ENCODE assay signal across 18 mouse cellular contexts in genomic region chr19:56944211-56944610, GRCm38 (mm10).
DNase-seq lines count a peak whose midpoint lies in the region; ATAC-seq and TF ChIP-seq lines count a peak whose summit lies in the region.
"Had no signal": no experiment of that assay in that cellular context is flagged by ENCODE, and none has a peak within 500 bp of the region (broad histone marks: within the 10 kb centered on the region; RNA-seq: fewer than 3 reads in every experiment).

No protein-coding gene starts in this region.

- intact Hi-C loops in gastrocnemius, adult 2 months (cut with DNase I) = no loop called here
- intact Hi-C loops in gastrocnemius, postnatal 36 days (cut with DNase I) = no loop called here

- 0 out of 2 replicates have a peak, but pooled peaks cover 7% of the 10 kb centered on the region for H3K4me1 ChIP-seq in intestine, embryonic 14.5 days (replicated peaks; ENCODE audit: control insufficient read depth, insufficient read depth, low read length)
- H3K4me1 ChIP-seq in kidney, postnatal 0 days (replicated peaks; ENCODE audit: insufficient read depth, low read length) = peaks cover 4% of the 10 kb centered on the region; the same call in 1 of the 2 replicates
- H3K4me1 ChIP-seq: embryonic facial prominence, embryonic 13.5 days; neural tube, embryonic 12.5 days had no signal

- no peak for TF ChIP-seq CTCF in gastrocnemius, adult 2 months (IDR thresholded peaks at IDR 0.05)
- TF ChIP-seq CTCF in kidney, postnatal 0 days (IDR thresholded peaks at IDR 0.05; ENCODE audit: low read depth) = no peak

- no peak overlapping the region for H3K4me3 ChIP-seq in gastrocnemius, adult 2 months
- no peak overlapping the region for H3K4me3 ChIP-seq in intestine, embryonic 14.5 days (ENCODE audit: low read depth, low read length)
- no peak overlapping the region for H3K4me3 ChIP-seq in kidney, postnatal 0 days (replicated peaks; ENCODE audit: low read depth, low read length)
- H3K4me3 ChIP-seq: embryonic facial prominence, embryonic 13.5 days; heart, embryonic 13.5 days; midbrain, embryonic 13.5 days; neural tube, embryonic 12.5 days had no signal

- H3K27me3 ChIP-seq in intestine, embryonic 14.5 days (replicated peaks; ENCODE audit: control insufficient read depth, insufficient read depth, low read length) = no peaks in the 10 kb centered on the region
- H3K27me3 ChIP-seq in kidney, postnatal 0 days (ENCODE audit: insufficient read depth, low read length) = no peaks in the 10 kb centered on the region
- H3K27me3 ChIP-seq: embryonic facial prominence, embryonic 13.5 days; heart, embryonic 13.5 days; midbrain, embryonic 13.5 days; neural tube, embryonic 12.5 days had no signal

- H3K9me3 ChIP-seq in intestine, embryonic 14.5 days (ENCODE audit: control insufficient read depth, low read length) = no peaks in the 10 kb centered on the region
- H3K9me3 ChIP-seq in kidney, postnatal 0 days (replicated peaks; ENCODE audit: low read length) = no peaks in the 10 kb centered on the region
- H3K9me3 ChIP-seq: heart, embryonic 13.5 days; midbrain, embryonic 13.5 days; neural tube, embryonic 12.5 days had no signal

- no peak overlapping the region for H3K4me2 ChIP-seq in intestine, embryonic 14.5 days (ENCODE audit: low read length)
- H3K4me2 ChIP-seq in kidney, postnatal 0 days (ENCODE audit: low read length) = no peak overlapping the region
- H3K4me2 ChIP-seq: embryonic facial prominence, embryonic 13.5 days; heart, embryonic 13.5 days; midbrain, embryonic 13.5 days; neural tube, embryonic 12.5 days had no signal

- DNase-seq in gastrocnemius, adult 2 months = no peak
- no peak for DNase-seq in gastrocnemius, postnatal 36 days
- DNase-seq in intestine, embryonic 14.5 days (ENCODE audit: low spot score) = no peak
- DNase-seq in kidney, adult 18-20 months = peak; percentile 42
- peak; percentile 86 for DNase-seq in kidney, postnatal 0 days (ENCODE audit: low spot score)
- no peak for DNase-seq in ovary, postnatal 10 days (ENCODE audit: low spot score)
- DNase-seq in ovary, adult 18-20 months (ENCODE audit: low spot score) = no peak
- DNase-seq in cerebellum, postnatal 36 days = no peak
- DNase-seq: cerebellum, adult 9-11 months; heart, postnatal 4 days; liver, postnatal 0 days; thymus, postnatal 14 days had no signal

- H3K27ac ChIP-seq in gastrocnemius, adult 2 months = peak overlapping the region; percentile 43
- H3K27ac ChIP-seq in intestine, embryonic 14.5 days (ENCODE audit: low read depth) = peak overlapping the region; percentile 51
- peak overlapping the region; percentile 58 for H3K27ac ChIP-seq in kidney, postnatal 0 days
- H3K27ac ChIP-seq: embryonic facial prominence, embryonic 13.5 days; heart, embryonic 13.5 days; midbrain, embryonic 13.5 days; neural tube, embryonic 12.5 days had no signal

- 41% methylated on average over 9 of the region's 9 CpGs for WGBS in intestine, embryonic 14.5 days
- WGBS in kidney, postnatal 0 days = 34% methylated on average over 9 of the region's 9 CpGs

- no peak for ATAC-seq in intestine, embryonic 14.5 days (replicated peaks; ENCODE audit: low FRiP score, low TSS enrichment, low read depth)
- no peak for ATAC-seq in kidney, postnatal 0 days (replicated peaks; ENCODE audit: low FRiP score, low read depth)
- ATAC-seq: forebrain, embryonic 14.5 days; hindbrain, embryonic 16.5 days; liver, postnatal 0 days; midbrain, embryonic 13.5 days had no signal

- H3K9ac ChIP-seq in intestine, embryonic 14.5 days (ENCODE audit: low read length) = no peak overlapping the region
- no peak overlapping the region for H3K9ac ChIP-seq in kidney, postnatal 0 days (ENCODE audit: low read depth, low read length)
- H3K9ac ChIP-seq: embryonic facial prominence, embryonic 13.5 days; heart, embryonic 13.5 days; liver, postnatal 0 days; midbrain, embryonic 13.5 days; neural tube, embryonic 12.5 days had no signal

- peaks cover 8% of the 10 kb centered on the region; the same call in 1 of the 2 replicates for H3K36me3 ChIP-seq in intestine, embryonic 14.5 days (ENCODE audit: control insufficient read depth, insufficient read depth, low read length)
- no peaks in the 10 kb centered on the region for H3K36me3 ChIP-seq in kidney, postnatal 0 days (ENCODE audit: insufficient read depth, low read length)
- H3K36me3 ChIP-seq: heart, embryonic 13.5 days; midbrain, embryonic 13.5 days had no signal

Comparison
In these comparisons a context has a peak if more than half of its experiments do, and no peak if none do; other contexts are left out.
1. DNase-seq: peak in kidney, adult 18-20 months (single experiment) and kidney, postnatal 0 days (single experiment); none in gastrocnemius, adult 2 months (single experiment), gastrocnemius, postnatal 36 days (0 of 2), intestine, embryonic 14.5 days (single experiment), ovary, postnatal 10 days (single experiment), ovary, adult 18-20 months (single experiment) and cerebellum, postnatal 36 days (0 of 2).
2. Peak in every context shown above with its lines, with median percentiles within 50 percentile points of each other: H3K27ac ChIP-seq.